Mouse (Mus musculus) large intestine, adult 2 months (tissue): Measurements from ENCODE around the gene Upk3b. TPM values are rescaled to one million over a fixed set of nuclear protein-coding genes. Genes with fewer than 3 reads are reported as not detected.

ENCODE experiments used
- DNase-seq: peaks from one replicate; pipeline ENCODE4 v3.0.0-alpha.2; 2012; ENCODE audit warnings: low read depth, low spot score
- WGBS: fragments of 180-500 bp; shearing (Covaris S2); methylation state at CpG from one replicate; pipeline ENCODE4 v1.1.7; 2018; 5-methylcytosine and 5-hydroxymethylcytosine counted together
- polyA plus RNA-seq: library from polyadenylated mRNA; depleted of rRNA; stranded (reverse); fragments of >200 nt; gene quantifications from 2 replicates; pipeline ENCODE4 v1.2.3, GENCODE M21; 2012; rRNA removed

Gene Upk3b
- 4.0 and 10.9 TPM in 2 replicates for polyA plus RNA-seq

- DNase-seq: no peak
- 51% methylated on average over 17 of the region's 17 CpGs for WGBS
These were observed at the start of gene Upk3b for GRCm38 (mm10) chr5:136038258-136039214. Upk3b (plus strand) TSS chr5:136038496.

GRCm38 (mm10) chr5:135990601-135991000 is 47.7 kb upstream of the Upk3b start:
- DNase-seq: no peak
- 61% methylated on average over 5 of the region's 5 CpGs for whole genome bisulfite sequencing

- no peak for DNase-seq
These were observed 44.8 kb upstream of the Upk3b start for GRCm38 (mm10) chr5:135993381-135993965.

GRCm38 (mm10) chr5:135994335-135994724 is 44.0 kb upstream of the Upk3b start:
- no peak for DNase-seq
- 61% methylated on average over 8 of the region's 8 CpGs for WGBS

More at GRCm38 (mm10) chr5:135993381-135993965, 44.8 kb upstream of the Upk3b start:
- WGBS: 69% methylated on average over 5 of the region's 5 CpGs

GRCm38 (mm10) chr5:135994725-135995687 is 43.3 kb upstream of the Upk3b start, which contains the start of gene Dtx2:
Dtx2 (plus strand) TSS chr5:135994800.
- 1% methylated on average over 47 of the region's 47 CpGs for WGBS
- peak; percentile 57 for DNase-seq

GRCm38 (mm10) chr5:135996162-135996561 is 42.1 kb upstream of the Upk3b start:
- WGBS: 53% methylated on average over 8 of the region's 8 CpGs
- no peak for DNase-seq

GRCm38 (mm10) chr5:136001222-136001621 is 37.1 kb upstream of the Upk3b start:
- 85% methylated on average over 6 of the region's 6 CpGs for WGBS
- no peak for DNase-seq

- 45% methylated on average over 2 of the region's 2 CpGs for WGBS
- DNase-seq: no peak
These were observed 36.0 kb upstream of the Upk3b start for GRCm38 (mm10) chr5:136002325-136002724.

GRCm38 (mm10) chr5:136002751-136003151 is 35.5 kb upstream of the Upk3b start:
- WGBS: 60% methylated on average over 3 of the region's 3 CpGs
- no peak for DNase-seq

GRCm38 (mm10) chr5:136004537-136004936 is 33.8 kb upstream of the Upk3b start:
- WGBS: 86% methylated on average over 4 of the region's 4 CpGs
- no peak for DNase-seq

- WGBS: 79% methylated on average over 7 of the region's 7 CpGs
- no peak for DNase-seq
These were observed 30.6 kb upstream of the Upk3b start for GRCm38 (mm10) chr5:136007745-136008144.

GRCm38 (mm10) chr5:136014877-136015276 is 23.4 kb upstream of the Upk3b start:
- no peak for DNase-seq
- 90% methylated on average over 10 of the region's 10 CpGs for WGBS

GRCm38 (mm10) chr5:136015586-136015985 is 22.7 kb upstream of the Upk3b start:
- 75% methylated on average over 10 of the region's 10 CpGs for WGBS
- DNase-seq: no peak

GRCm38 (mm10) chr5:136016014-136016876 is 22.1 kb upstream of the Upk3b start:
- DNase-seq: no peak
- 44% methylated on average over 10 of the region's 10 CpGs for WGBS

- DNase-seq: no peak
- WGBS: 83% methylated on average over 6 of the region's 6 CpGs
These were observed 21.0 kb upstream of the Upk3b start for GRCm38 (mm10) chr5:136017262-136017661.

- 87% methylated on average over 2 of the region's 2 CpGs for WGBS
- no peak for DNase-seq
These were observed 19.6 kb upstream of the Upk3b start for GRCm38 (mm10) chr5:136018726-136019125.

- DNase-seq: no peak
- WGBS: 64% methylated on average over 1 of the region's 1 CpGs
These were observed 18.4 kb upstream of the Upk3b start for GRCm38 (mm10) chr5:136019907-136020306.

- no peak for DNase-seq
- WGBS: 81% methylated on average over 3 of the region's 3 CpGs
These were observed 12.6 kb upstream of the Upk3b start for GRCm38 (mm10) chr5:136025712-136026111.

- no peak for DNase-seq
- 90% methylated on average over 9 of the region's 9 CpGs for WGBS
These were observed 11.4 kb upstream of the Upk3b start for GRCm38 (mm10) chr5:136026859-136027258.
